Mouse (Mus musculus): ENCODE results near the gene Akap8. TPM values are rescaled to one million over a fixed set of nuclear protein-coding genes. Genes with fewer than 3 reads are reported as not detected.

Gene Akap8
- total and polyA plus RNA-seq, 2 experiments from 2014 or later, result 64.3 to 114 TPM

GRCm38 (mm10) chr17:32281126-32281525 is 39.9 kb downstream of the Akap8 start:
- DNase-seq, result no peak
- H3K4me1 ChIP-seq (ENCODE audit: insufficient read depth), result peaks cover 14% of the 10 kb centered on the region
- H3K27me3 ChIP-seq (ENCODE audit: insufficient read depth, low read length), result no peaks in the 10 kb centered on the region
- no peak overlapping the region for H3K9ac ChIP-seq
- 98% methylated on average over 2 of the region's 2 CpGs for WGBS
- H3K4me2 ChIP-seq (ENCODE audit: low read depth), result no peak overlapping the region
- H3K9me3 ChIP-seq (ENCODE audit: low read length), result no peaks in the 10 kb centered on the region
- TF ChIP-seq CTCF (IDR thresholded peaks at IDR 0.05; ENCODE audit: low read depth), result no peak
- H3K36me3 ChIP-seq (ENCODE audit: insufficient read depth), result no peaks in the 10 kb centered on the region
- no peak overlapping the region for H3K27ac ChIP-seq (ENCODE audit: low read depth, low read length)
- ATAC-seq, result no peak
- no peak overlapping the region for H3K4me3 ChIP-seq (ENCODE audit: low read depth, low read length)

- H3K9ac ChIP-seq, result no peak overlapping the region
- no peaks in the 10 kb centered on the region for H3K9me3 ChIP-seq (ENCODE audit: low read length)
- H3K27ac ChIP-seq (ENCODE audit: low read depth, low read length), result no peak overlapping the region
- ATAC-seq, result no peak
- 83% methylated on average over 3 of the region's 3 CpGs for WGBS
- DNase-seq, result no peak
- H3K4me2 ChIP-seq (ENCODE audit: low read depth), result no peak overlapping the region
- H3K4me1 ChIP-seq (ENCODE audit: insufficient read depth), result peaks cover 13% of the 10 kb centered on the region
- TF ChIP-seq CTCF (IDR thresholded peaks at IDR 0.05; ENCODE audit: low read depth), result no peak
- no peak overlapping the region for H3K4me3 ChIP-seq (ENCODE audit: low read depth, low read length)
- no peaks in the 10 kb centered on the region for H3K36me3 ChIP-seq (ENCODE audit: insufficient read depth)
- no peaks in the 10 kb centered on the region for H3K27me3 ChIP-seq (ENCODE audit: insufficient read depth, low read length)
These were observed 40.5 kb downstream of the Akap8 start for GRCm38 (mm10) chr17:32280575-32280974.

GRCm38 (mm10) chr17:32277201-32277600 is 43.8 kb downstream of the Akap8 start:
- Histone ChIP-seq H3K9ac (no peak overlapping the region), H3K4me2 (ENCODE audit: low read depth) (no peak overlapping the region), H3K36me3 (ENCODE audit: insufficient read depth) (no peaks in the 10 kb centered on the region), H3K4me3 (ENCODE audit: low read depth, low read length) (no peak overlapping the region), H3K9me3 (ENCODE audit: low read length) (no peaks in the 10 kb centered on the region), H3K27me3 (ENCODE audit: insufficient read depth, low read length) (no peaks in the 10 kb centered on the region), H3K27ac (ENCODE audit: low read depth, low read length) (no peak overlapping the region), H3K4me1 (ENCODE audit: insufficient read depth) (peaks cover 10% of the 10 kb centered on the region; the same call in 1 of the 2 replicates)
- TF ChIP-seq CTCF (IDR thresholded peaks at IDR 0.05; ENCODE audit: low read depth), result no peak
- WGBS, result 52% methylated on average over 1 of the region's 1 CpGs
- no peak for DNase-seq
- ATAC-seq, result no peak

GRCm38 (mm10) chr17:32275568-32275967 is 45.5 kb downstream of the Akap8 start:
- H3K27me3 ChIP-seq (ENCODE audit: insufficient read depth, low read length), result no peaks in the 10 kb centered on the region
- no peaks in the 10 kb centered on the region for H3K36me3 ChIP-seq (ENCODE audit: insufficient read depth)
- 89% methylated on average over 3 of the region's 3 CpGs for WGBS

GRCm38 (mm10) chr17:32269151-32269550 is 51.9 kb downstream of the Akap8 start:
- WGBS, result 89% methylated on average over 7 of the region's 7 CpGs
- DNase-seq, result no peak

More at GRCm38 (mm10) chr17:32275568-32275967, 45.5 kb downstream of the Akap8 start:
- H3K9ac ChIP-seq, result no peak overlapping the region
- H3K9me3 ChIP-seq (ENCODE audit: low read length), result no peaks in the 10 kb centered on the region
- no peak overlapping the region for H3K27ac ChIP-seq (ENCODE audit: low read depth, low read length)
- DNase-seq (no peak), ATAC-seq (no peak)
- no peak overlapping the region for H3K4me3 ChIP-seq (ENCODE audit: low read depth, low read length)
- no peak overlapping the region for H3K4me2 ChIP-seq (ENCODE audit: low read depth)
- no peak for TF ChIP-seq CTCF (IDR thresholded peaks at IDR 0.05; ENCODE audit: low read depth)
- H3K4me1 ChIP-seq (ENCODE audit: insufficient read depth), result 0 out of 2 replicates have a peak, but pooled peaks cover 5% of the 10 kb centered on the region

GRCm38 (mm10) chr17:32268540-32268960 is 52.5 kb downstream of the Akap8 start:
- Histone ChIP-seq H3K9me3 (ENCODE audit: low read length) (no peaks in the 10 kb centered on the region), H3K27me3 (ENCODE audit: insufficient read depth, low read length) (no peaks in the 10 kb centered on the region), H3K27ac (ENCODE audit: low read depth, low read length) (no peak overlapping the region), H3K4me2 (ENCODE audit: low read depth) (no peak overlapping the region), H3K4me1 (ENCODE audit: insufficient read depth) (peaks cover 6% of the 10 kb centered on the region; the same call in 1 of the 2 replicates), H3K36me3 (ENCODE audit: insufficient read depth) (no peaks in the 10 kb centered on the region), H3K4me3 (ENCODE audit: low read depth, low read length) (no peak overlapping the region), H3K9ac (no peak overlapping the region)
- WGBS, result 60% methylated on average over 3 of the region's 3 CpGs
- no peak for TF ChIP-seq CTCF (IDR thresholded peaks at IDR 0.05; ENCODE audit: low read depth)
- DNase-seq, result no peak
- ATAC-seq, result no peak

More at GRCm38 (mm10) chr17:32269151-32269550, 51.9 kb downstream of the Akap8 start:
- Histone ChIP-seq H3K36me3 (ENCODE audit: insufficient read depth) (no peaks in the 10 kb centered on the region), H3K27me3 (ENCODE audit: insufficient read depth, low read length) (no peaks in the 10 kb centered on the region), H3K4me3 (ENCODE audit: low read depth, low read length) (no peak overlapping the region), H3K4me2 (ENCODE audit: low read depth) (no peak overlapping the region), H3K4me1 (ENCODE audit: insufficient read depth) (peaks cover 3% of the 10 kb centered on the region; the same call in 1 of the 2 replicates), H3K9ac (no peak overlapping the region), H3K27ac (ENCODE audit: low read depth, low read length) (no peak overlapping the region), H3K9me3 (ENCODE audit: low read length) (no peaks in the 10 kb centered on the region)
- TF ChIP-seq CTCF (IDR thresholded peaks at IDR 0.05; ENCODE audit: low read depth), result no peak
- ATAC-seq, result no peak

- no peak overlapping the region for H3K4me3 ChIP-seq (ENCODE audit: low read depth, low read length)
- H3K4me1 ChIP-seq (ENCODE audit: insufficient read depth), result peaks cover 6% of the 10 kb centered on the region; the same call in 1 of the 2 replicates
- WGBS, result 31% methylated on average over 2 of the region's 2 CpGs
- ATAC-seq (no peak), DNase-seq (no peak)
- H3K9me3 ChIP-seq (ENCODE audit: low read length), result no peaks in the 10 kb centered on the region
- TF ChIP-seq CTCF (IDR thresholded peaks at IDR 0.05; ENCODE audit: low read depth), result no peak
- H3K36me3 ChIP-seq (ENCODE audit: insufficient read depth), result no peaks in the 10 kb centered on the region
- no peaks in the 10 kb centered on the region for H3K27me3 ChIP-seq (ENCODE audit: insufficient read depth, low read length)
- no peak overlapping the region for H3K27ac ChIP-seq (ENCODE audit: low read depth, low read length)
- no peak overlapping the region for H3K9ac ChIP-seq
- no peak overlapping the region for H3K4me2 ChIP-seq (ENCODE audit: low read depth)
These were observed 52.9 kb downstream of the Akap8 start for GRCm38 (mm10) chr17:32268096-32268495.
